Mouse (Mus musculus) midbrain, embryonic 10.5 days (tissue): Measurements from ENCODE around the gene Atp23. TPM values are rescaled to one million over a fixed set of nuclear protein-coding genes. Genes with fewer than 3 reads are reported as not detected.

Experiments
- DNase-seq: peaks from one replicate; pipeline ENCODE4 v3.0.0-alpha.2; 2017; ENCODE audit warnings: low spot score
- H3K27ac ChIP-seq: fragments of 300-500 bp; sonication (generic); replicated peaks from 2 replicates; pipeline ENCODE4 v1.5.1; 2016; ENCODE audit warnings: mild to moderate bottlenecking
- H3K27me3 ChIP-seq: fragments of 300-500 bp; sonication (generic); 2 replicates; pipeline ENCODE4 v1.6.1; 2016; ENCODE audit warnings: low read depth, mild to moderate bottlenecking; ENCODE audit not compliant: poor library complexity, severe bottlenecking
- H3K36me3 ChIP-seq: fragments of 300-500 bp; sonication (generic); 2 replicates; pipeline ENCODE4 v1.6.1; 2016; ENCODE audit warnings: mild to moderate bottlenecking, moderate library complexity
- H3K4me1 ChIP-seq: fragments of 300-500 bp; sonication (generic); 2 replicates; pipeline ENCODE4 v1.6.1; 2016
- H3K4me3 ChIP-seq: fragments of 300-500 bp; sonication (generic); 2 replicates; pipeline ENCODE4 v1.5.1; 2016; ENCODE audit warnings: mild to moderate bottlenecking, moderate library complexity
- H3K9me3 ChIP-seq: fragments of 300-500 bp; sonication (generic); replicated peaks from 2 replicates; pipeline ENCODE4 v1.6.1; 2016; ENCODE audit warnings: mild to moderate bottlenecking
- WGBS: fragments of 180-500 bp; shearing (Covaris S2); methylation state at CpG from one replicate; pipeline ENCODE4 v1.1.7; 2016; 5-methylcytosine and 5-hydroxymethylcytosine counted together
- polyA plus RNA-seq: library from polyadenylated mRNA; unstranded; fragments of >200 nt; fragmentation: Nextera tagmentation; extraction: Ambion mirVana; gene quantifications from 2 replicates; pipeline ENCODE4 v1.2.1, GENCODE M21; 2016

The Atp23 gene
- polyA plus RNA-seq, 1 experiment from 2014 or later = 17.7 TPM

DNA sequence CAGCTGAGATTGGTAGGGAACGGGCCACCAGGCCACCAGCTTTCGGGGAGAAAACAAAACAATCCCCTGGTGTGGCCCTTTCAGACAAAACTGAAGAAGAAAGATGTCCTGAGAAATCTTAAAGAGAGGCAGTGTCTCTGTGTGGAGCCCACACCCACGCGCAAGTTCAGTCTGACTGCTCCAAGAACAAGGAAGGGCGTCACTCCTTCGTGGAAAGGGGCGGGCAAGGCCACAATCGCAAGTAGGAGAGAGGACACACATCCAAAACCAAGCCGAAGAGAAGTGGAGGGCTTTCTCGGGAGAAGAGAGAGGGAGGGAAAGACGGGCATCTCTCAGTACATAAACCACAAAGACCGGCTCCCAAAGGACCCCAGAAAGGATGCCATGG is 27.7 kb upstream of the Atp23 start:
- peak overlapping the region; percentile 86 for H3K27ac ChIP-seq

DNA sequence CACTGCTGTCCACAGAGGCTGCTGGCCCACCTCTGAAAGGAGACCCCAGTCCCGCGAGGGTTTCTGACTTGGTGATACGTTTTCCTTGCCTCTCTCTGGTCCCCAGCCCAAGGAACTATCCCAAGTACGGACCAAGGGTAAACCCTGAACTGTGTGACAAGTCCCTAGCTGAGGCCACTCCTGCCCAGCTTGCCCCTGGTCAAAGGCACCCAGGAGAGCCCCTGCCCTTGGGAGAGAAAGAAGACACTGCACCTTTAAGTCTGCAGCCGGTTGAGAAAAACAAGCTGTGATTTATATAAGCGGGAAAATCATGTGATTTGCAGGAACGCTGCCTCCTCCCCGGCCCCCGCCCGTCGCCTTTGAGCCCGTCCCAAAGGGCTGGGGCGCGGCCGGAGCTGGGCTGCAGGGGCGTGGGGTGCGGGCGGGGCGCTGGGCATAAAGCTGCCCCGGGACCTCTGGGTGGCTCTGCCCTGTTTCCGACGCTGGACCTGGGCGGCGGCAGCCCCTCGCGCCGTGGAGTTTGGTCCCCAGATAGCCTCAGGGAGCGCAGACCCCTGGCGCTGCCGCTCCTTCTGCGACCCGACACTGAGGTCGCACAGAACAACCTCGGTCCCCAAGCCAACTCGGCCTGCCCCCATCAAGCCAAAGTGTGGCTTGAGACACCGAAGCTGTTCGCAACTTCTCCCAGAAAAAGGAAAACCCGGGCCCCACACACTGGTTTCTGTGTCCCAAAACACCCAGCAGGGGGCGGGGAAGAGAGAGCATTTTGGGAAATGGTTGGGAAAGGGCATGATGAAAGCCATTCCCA is 27.1 kb upstream of the Atp23 start:
- peak; percentile 77 for DNase-seq
- under 1% methylated on average over 39 of the region's 39 CpGs for WGBS
- H3K9me3 ChIP-seq = no peaks in the 10 kb centered on the region
- peak overlapping the region; percentile 86 for H3K27ac ChIP-seq
- H3K27me3 ChIP-seq = peaks cover 52% of the 10 kb centered on the region
- H3K36me3 ChIP-seq = no peaks in the 10 kb centered on the region
- peak overlapping the region; percentile 66 for H3K4me3 ChIP-seq
- peaks cover 61% of the 10 kb centered on the region for H3K4me1 ChIP-seq

More for the DNA sequence above, 27.7 kb upstream of the Atp23 start:
- Histone ChIP-seq H3K4me1 (peaks cover 61% of the 10 kb centered on the region), H3K9me3 (no peaks in the 10 kb centered on the region), H3K27me3 (peaks cover 52% of the 10 kb centered on the region), H3K36me3 (no peaks in the 10 kb centered on the region), H3K4me3 (peak overlapping the region; percentile 66)
- no peak for DNase-seq
- 22% methylated on average over 12 of the region's 12 CpGs for WGBS

DNA sequence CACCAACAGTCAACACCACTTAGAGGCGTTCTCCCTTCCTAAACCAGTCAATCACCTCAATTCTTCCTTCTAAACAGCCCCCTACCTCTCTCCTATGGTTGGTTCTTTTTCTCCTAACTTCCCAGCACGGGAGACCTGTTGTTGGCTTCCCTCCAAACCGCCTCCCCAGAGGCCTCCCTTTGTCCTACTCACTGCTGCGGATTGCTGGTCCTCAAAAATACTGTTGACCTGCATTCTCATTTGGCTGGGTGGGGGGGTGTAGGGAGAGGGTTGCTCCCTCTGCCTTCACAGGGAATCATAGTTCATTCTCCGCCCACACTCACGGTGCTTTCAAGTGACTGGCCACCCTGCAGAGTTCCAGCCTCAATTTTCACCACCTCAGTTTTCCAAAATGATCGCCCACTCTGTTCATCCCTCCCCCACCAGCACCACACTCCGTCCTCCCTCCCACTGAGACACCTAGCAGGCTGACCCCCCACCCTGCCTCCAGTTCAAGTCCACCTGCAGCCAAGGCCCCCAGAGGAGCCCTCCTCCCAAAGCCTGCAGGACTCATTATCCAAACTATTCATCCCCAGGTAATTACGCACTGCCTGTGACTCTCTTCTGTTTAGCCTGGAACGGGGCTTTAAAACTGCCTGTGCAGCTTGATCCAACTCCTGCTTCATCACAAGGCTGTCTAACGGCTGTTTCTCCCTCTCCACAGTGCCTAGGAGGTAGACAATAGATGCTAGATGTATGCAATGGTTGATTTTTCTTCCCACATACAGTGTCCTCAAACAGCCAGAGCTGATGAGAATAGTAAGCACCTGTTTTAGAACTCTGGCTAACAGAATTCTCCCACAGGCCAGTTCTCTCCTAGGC is 26.2 kb upstream of the Atp23 start:
- 17% methylated on average over 11 of the region's 11 CpGs for WGBS
- H3K4me3 ChIP-seq = peak overlapping the region; percentile 66
- no peak for DNase-seq
- H3K27me3 ChIP-seq = peaks cover 52% of the 10 kb centered on the region
- no peaks in the 10 kb centered on the region for H3K36me3 ChIP-seq
- no peaks in the 10 kb centered on the region for H3K9me3 ChIP-seq
- peaks cover 61% of the 10 kb centered on the region for H3K4me1 ChIP-seq
- H3K27ac ChIP-seq = peak overlapping the region; percentile 86

DNA sequence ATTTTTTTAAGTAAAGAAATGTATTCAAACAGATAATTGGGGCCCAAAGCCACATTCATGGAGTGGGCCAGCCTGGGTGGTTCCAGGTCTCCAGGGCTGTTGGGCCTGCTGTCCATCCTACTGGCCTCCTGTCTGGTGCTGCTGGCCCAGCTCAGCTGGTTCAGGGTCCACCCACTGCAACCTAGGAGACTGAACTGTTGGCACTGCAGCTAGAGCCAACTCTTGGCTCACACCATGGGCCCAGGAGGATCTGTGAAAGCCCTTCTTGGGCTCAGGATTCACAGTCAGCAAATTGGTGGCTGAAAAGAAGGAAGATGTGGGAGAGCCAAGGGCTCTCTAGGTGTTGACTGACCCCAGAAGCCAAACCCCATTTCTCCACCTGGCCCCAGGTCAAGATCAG is 24.2 kb upstream of the Atp23 start:
- Histone ChIP-seq H3K9me3 (peaks cover 5% of the 10 kb centered on the region; the same call in 1 of the 2 replicates), H3K27ac (no peak overlapping the region), H3K4me3 (no peak overlapping the region), H3K27me3 (peaks cover 52% of the 10 kb centered on the region), H3K36me3 (no peaks in the 10 kb centered on the region), H3K4me1 (peaks cover 46% of the 10 kb centered on the region)
- no peak for DNase-seq

DNA sequence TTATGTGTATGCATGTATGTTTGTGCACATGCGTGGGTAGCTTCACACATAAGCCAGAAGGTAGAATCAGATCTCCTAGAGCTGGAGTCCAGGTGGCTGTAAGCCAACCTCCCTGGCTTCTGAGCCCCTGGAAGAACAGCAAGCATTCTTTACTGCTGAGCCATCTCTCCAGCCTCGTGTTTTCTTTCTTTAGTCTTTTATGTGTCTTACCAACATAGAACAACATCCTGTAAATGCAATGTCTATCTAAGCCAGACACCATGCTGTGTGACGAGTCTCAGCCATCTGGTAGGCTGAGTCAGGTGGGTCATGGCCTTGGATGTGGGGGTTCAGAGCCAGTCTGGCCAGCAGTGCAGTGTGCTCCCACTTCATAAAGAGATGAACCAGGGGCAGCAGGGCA is 22.9 kb upstream of the Atp23 start:
- H3K4me1 ChIP-seq = peaks cover 33% of the 10 kb centered on the region
- H3K27ac ChIP-seq = no peak overlapping the region
- peaks cover 40% of the 10 kb centered on the region for H3K27me3 ChIP-seq
- WGBS = 65% methylated on average over 3 of the region's 3 CpGs
- no peaks in the 10 kb centered on the region for H3K36me3 ChIP-seq
- peaks cover 15% of the 10 kb centered on the region for H3K9me3 ChIP-seq
- DNase-seq = no peak
- H3K4me3 ChIP-seq = no peak overlapping the region

DNA sequence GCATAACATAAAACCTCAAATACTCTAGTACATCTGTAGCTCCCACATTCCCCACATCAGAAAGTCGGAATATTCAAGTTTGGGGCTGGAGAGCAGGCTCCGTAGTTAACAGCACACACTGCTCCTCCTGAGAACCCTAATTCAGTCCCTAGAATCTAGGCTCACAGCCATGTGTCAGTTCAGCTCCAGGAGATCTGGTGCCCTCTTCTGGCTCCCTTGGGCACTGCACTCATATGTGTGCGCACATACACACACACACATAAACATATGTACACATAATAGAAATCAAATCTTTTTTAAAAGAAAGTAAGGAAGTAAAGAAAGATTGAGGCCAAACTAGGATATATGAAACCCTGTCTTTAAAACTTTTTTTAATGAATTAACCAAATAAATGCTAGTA is 19.1 kb upstream of the Atp23 start:
- Histone ChIP-seq H3K9me3 (peaks cover 15% of the 10 kb centered on the region), H3K36me3 (no peaks in the 10 kb centered on the region), H3K27me3 (0 out of 2 replicates have a peak, but pooled peaks cover 1% of the 10 kb centered on the region), H3K27ac (no peak overlapping the region), H3K4me1 (no peaks in the 10 kb centered on the region), H3K4me3 (no peak overlapping the region)
- no peak for DNase-seq
- 99% methylated on average over 3 of the region's 3 CpGs for WGBS

DNA sequence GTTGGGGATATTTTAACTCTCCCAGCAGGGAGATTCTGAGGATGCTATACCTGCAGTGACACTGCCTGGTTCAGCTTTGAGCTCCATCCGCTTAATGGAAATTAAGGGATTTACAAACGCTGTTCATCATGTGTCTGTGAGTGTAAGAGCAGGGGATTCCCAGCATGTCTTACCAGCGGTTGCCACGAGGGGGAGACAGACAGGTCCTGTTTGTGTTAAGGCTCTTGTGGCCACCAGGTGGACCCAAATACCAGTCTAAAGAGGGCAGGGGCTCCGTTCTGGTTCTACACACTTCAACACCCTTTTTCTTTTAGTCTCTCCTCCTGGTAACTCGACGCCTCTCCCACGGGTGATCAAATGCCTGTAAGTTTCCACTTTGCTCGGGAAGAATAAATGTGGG is 17.9 kb upstream of the Atp23 start:
- Histone ChIP-seq H3K4me1 (no peaks in the 10 kb centered on the region), H3K9me3 (peaks cover 15% of the 10 kb centered on the region), H3K27me3 (no peaks in the 10 kb centered on the region), H3K36me3 (no peaks in the 10 kb centered on the region), H3K4me3 (no peak overlapping the region), H3K27ac (no peak overlapping the region)
- DNase-seq = peak; percentile 94
- 6% methylated on average over 9 of the region's 9 CpGs for WGBS

DNA sequence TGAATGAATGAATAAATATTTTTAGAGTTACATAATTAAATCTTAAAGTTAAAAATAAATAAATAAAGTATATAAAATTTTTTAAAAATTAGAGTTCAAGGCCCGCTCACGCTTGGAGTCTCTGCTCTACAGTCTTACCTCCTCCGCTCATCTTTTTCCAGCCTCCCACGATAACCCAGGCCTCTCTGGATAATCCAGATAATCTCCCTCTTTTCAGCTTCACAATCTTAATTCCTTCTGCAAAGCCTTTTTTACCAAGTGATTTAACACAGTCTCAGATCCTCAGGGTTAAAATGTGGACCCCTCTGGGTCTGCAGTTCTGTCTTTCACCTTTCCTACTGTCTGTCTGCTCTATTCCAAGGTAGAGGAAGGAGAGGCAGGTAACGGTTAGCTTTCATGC is 13.1 kb upstream of the Atp23 start:
- no peaks in the 10 kb centered on the region for H3K36me3 ChIP-seq
- H3K4me1 ChIP-seq = no peaks in the 10 kb centered on the region
- no peaks in the 10 kb centered on the region for H3K9me3 ChIP-seq
- WGBS = 86% methylated on average over 5 of the region's 5 CpGs
- H3K27me3 ChIP-seq = no peaks in the 10 kb centered on the region
- DNase-seq = no peak
- no peak overlapping the region for H3K27ac ChIP-seq
- H3K4me3 ChIP-seq = no peak overlapping the region

DNA sequence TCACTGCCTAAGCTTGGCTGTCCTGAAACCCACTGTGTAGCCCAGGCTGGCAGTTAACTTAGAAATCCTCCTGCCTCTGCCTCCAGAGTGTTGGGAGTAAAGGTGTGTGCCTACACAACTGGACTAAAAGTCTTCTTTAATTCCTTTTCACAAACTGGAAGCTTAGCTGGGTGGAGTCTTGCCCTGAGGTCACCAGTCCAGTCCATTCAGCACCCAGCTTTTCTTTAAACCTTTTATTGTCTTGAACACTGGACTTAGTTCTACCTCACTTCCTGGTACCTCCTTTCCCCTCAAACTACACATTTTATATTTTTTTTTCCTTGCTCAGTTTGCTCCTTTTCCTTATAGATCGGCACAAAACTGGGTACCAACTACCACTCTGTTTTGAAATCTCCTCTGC is 10.3 kb upstream of the Atp23 start:
- H3K27me3 ChIP-seq = no peaks in the 10 kb centered on the region
- H3K4me3 ChIP-seq = no peak overlapping the region
- H3K9me3 ChIP-seq = no peaks in the 10 kb centered on the region
- no peak overlapping the region for H3K27ac ChIP-seq
- 93% methylated on average over 1 of the region's 1 CpGs for WGBS
- H3K36me3 ChIP-seq = no peaks in the 10 kb centered on the region
- H3K4me1 ChIP-seq = no peaks in the 10 kb centered on the region
- DNase-seq = no peak

DNA sequence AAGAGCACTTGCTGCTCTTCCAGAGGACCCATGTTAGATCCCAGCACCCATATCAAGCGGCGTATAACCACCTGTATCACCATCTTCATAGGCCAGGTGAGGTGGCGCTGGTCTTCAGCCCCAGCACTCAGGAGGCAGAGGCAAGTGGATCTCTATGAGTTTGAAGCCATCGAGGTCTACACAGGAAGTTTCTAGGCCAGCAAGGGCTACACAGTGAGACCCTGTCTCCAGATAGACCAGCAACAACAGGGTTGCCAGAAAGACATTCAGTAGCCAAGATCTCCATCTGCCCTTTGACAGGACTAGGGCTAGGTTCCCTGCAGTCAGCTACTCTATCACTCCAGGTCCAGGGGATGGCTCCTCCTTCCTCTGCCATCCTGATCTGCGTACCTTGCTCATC is 5.7 kb upstream of the Atp23 start:
- H3K4me1 ChIP-seq = peaks cover 6% of the 10 kb centered on the region
- DNase-seq = no peak
- no peak overlapping the region for H3K27ac ChIP-seq
- no peaks in the 10 kb centered on the region for H3K27me3 ChIP-seq
- no peak overlapping the region for H3K4me3 ChIP-seq
- H3K9me3 ChIP-seq = no peaks in the 10 kb centered on the region
- no peaks in the 10 kb centered on the region for H3K36me3 ChIP-seq
- 94% methylated on average over 5 of the region's 5 CpGs for WGBS

DNA sequence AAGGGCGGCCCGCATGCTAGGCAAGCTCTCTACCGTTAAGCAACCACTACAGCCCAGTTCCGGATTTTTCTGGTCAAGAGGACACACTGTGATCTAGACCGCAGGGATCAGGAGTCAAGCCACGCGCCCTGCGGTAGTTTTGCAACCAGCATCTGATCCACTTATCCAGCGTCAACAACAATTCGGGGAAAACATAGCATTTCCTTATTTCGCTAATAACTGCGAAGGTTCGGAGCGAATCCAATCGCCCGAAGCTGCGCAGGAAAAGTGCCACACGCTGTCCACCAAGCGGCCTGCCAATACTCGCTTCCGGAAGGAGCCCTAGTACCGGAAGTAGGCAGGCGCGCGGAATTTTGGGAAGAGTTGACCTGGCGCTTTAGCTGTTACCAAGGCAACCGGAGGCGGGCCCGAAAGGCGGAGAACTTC is 4.5 kb upstream of the Atp23 start:
- H3K9me3 ChIP-seq = no peaks in the 10 kb centered on the region
- no peaks in the 10 kb centered on the region for H3K27me3 ChIP-seq
- H3K4me1 ChIP-seq = peaks cover 13% of the 10 kb centered on the region
- WGBS = 1% methylated on average over 30 of the region's 30 CpGs
- no peaks in the 10 kb centered on the region for H3K36me3 ChIP-seq
- peak; percentile 95 for DNase-seq
- H3K27ac ChIP-seq = peak overlapping the region; percentile 89
- H3K4me3 ChIP-seq = peak overlapping the region; percentile 60

DNA sequence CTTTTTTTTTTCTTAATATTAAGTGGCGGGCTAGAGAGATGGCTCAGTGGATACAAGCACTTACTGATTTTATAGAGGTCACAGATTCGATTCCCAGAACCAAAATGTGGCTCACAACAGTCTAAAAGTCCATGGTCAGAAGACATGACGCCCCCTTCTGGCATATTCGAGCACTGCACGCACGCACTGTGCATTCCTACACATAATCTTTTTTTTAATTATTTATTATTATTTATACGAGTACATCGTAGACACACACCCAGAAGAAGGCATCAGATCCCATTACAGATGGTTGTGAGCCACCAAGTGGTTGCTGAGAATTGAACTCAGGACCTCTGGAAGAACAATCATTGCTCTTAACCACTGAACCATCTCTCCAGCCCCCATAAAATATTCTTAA is 3.9 kb upstream of the Atp23 start:
- no peaks in the 10 kb centered on the region for H3K27me3 ChIP-seq
- no peaks in the 10 kb centered on the region for H3K36me3 ChIP-seq
- peak overlapping the region; percentile 89 for H3K27ac ChIP-seq
- H3K4me3 ChIP-seq = peak overlapping the region; percentile 60
- WGBS = 70% methylated on average over 8 of the region's 8 CpGs
- peaks cover 19% of the 10 kb centered on the region for H3K4me1 ChIP-seq
- no peaks in the 10 kb centered on the region for H3K9me3 ChIP-seq
- no peak for DNase-seq

DNA sequence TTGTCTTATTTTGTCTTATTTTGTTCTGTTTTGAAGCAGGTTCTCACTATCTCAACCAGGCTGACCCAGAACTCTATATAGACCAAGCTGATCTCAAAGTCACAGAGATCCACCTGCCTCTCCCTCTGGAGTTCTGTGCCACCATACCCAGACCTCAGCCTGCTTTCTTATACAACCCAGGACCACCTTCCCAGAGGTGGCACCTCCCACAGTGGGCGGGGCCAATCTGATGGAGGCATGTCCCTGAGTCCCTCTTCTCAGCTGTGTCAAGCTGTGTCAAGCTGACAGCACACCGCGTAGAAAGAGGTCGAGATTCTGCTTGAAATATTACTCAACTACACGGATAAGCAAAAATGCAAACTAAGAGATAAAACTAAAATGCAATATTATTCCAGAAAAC is 3.1 kb upstream of the Atp23 start:
- Histone ChIP-seq H3K27ac (no peak overlapping the region), H3K4me1 (peaks cover 24% of the 10 kb centered on the region), H3K36me3 (no peaks in the 10 kb centered on the region), H3K9me3 (no peaks in the 10 kb centered on the region), H3K4me3 (no peak overlapping the region), H3K27me3 (no peaks in the 10 kb centered on the region)
- DNase-seq = no peak
- 34% methylated on average over 5 of the region's 5 CpGs for WGBS
